Mouse (Mus musculus): ENCODE data around the gene Ddx17.
A peak's percentile ranks its signal among the peaks of the same experiment; 100 is the strongest.

Gene Ddx17

GRCm38 (mm10) chr15:79518571-79518970, 28.0 kb downstream of the Ddx17 start:
- DNase-seq (ENCODE audit: low spot score) = no peak

GRCm38 (mm10) chr15:79517710-79518109, 28.8 kb downstream of the Ddx17 start:
- DNase-seq (ENCODE audit: low spot score) = no peak

DNA sequence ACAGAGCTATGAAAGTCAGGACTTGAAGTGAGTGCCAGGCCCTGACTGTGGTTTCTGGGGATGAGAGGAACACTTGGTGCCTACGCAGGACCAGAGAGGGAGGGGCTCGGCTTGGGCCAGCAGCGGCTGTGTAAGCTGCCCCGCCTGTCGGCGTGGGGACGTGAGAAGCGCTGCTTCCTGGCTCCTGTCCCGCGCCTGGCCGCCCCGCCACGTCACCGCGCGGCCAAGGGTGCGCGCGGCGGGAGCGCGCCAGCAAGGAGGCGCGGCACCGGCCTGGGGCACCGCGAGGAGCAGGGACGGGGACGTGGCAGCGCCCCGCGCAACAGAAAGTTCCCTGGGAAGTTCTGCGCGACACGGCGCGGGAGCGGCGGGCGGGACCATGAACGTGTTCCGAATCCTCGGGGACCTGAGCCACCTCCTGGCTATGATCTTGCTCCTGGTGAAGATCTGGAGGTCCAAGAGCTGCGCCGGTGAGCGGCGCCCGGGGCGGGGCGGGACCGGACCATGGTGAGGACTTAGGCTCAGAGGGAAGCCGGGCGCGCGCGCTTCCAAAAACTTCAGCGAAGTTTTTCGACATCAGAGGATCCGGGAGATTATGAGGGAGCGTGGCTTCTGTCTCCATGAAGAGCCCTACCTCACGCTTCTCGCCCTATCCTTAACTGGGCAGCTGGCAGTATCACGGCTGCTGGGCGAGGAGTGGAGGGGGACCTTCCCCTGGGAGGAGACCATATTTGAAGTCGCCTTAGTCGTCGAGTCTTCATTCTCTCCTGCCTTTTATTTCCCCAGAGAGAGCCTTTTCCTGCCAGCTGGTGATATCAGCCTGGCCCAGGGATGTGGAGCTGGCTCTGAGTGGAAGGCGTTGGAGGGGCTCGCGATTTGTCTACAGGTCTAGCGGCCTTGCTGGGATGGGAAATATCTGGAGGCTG, 30.1 kb downstream of the Ddx17 start, which contains the start of gene Kdelr3:
Gene Kdelr3 (plus strand): TSS at position 241 of the 926 bp plus-strand sequence.
- peak; percentile 85 for DNase-seq (ENCODE audit: low spot score)

DNA sequence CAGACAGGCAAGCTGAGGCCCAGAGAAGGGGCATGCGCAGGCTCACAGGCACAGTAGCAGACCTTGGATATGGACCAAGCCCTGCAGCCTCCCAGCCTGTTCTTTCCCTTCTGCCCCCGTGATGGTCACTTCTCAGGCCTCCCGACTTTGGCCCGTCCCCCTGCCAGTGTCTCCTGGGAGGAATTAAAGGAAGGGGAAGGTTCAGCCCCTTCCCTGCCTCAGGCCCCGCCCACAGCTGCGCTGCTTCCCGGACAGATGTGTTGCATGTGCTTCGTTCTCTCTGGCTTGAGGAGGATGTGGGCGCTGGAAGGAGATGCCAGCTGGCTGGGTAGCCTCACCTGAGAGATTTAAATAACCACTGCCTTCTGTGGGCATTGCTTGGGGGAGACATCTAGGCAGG, 32.6 kb downstream of the Ddx17 start:
- DNase-seq (ENCODE audit: low spot score) = no peak

GRCm38 (mm10) chr15:79511553-79512320, 34.8 kb downstream of the Ddx17 start:
- peak; percentile 87 for DNase-seq (ENCODE audit: low spot score)

DNA sequence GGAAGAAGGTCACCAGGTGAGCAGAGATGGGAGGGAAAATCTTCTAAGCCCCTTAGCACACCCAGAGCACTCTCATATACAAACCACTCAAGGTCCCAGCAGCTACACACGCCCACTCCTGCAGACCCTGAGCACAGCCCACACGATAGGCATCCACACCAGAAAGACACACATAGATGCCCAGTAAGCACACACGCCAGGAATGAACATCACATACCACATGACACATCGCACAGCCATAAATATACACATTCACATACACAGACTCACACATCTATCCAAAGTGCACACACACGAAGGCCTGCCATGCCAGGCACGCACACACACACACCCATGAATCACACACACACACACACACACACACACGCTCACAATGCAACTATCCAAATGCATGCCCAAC, 36.1 kb downstream of the Ddx17 start:
- DNase-seq (ENCODE audit: low spot score) = no peak

DNA sequence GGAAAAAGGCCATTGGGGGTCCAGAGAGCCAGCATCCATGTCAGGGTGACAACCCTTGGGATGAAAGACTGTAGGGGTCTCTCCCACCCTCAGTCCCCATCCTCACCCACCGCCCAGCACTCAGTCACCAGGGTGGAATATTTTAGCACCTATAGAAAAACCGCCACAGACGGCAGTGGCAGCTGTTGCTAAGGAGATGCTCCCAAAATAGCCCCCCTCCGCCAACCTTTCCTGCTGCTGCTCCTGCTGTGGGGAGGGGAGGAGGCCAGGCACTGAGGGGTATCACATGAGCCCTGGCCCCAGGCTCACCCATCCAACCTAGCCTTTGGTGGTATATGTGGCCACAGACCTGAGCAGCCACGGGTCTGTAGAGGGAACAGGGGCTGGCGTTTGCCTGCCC, 36.5 kb downstream of the Ddx17 start:
- no peak for DNase-seq (ENCODE audit: low spot score)

GRCm38 (mm10) chr15:79507055-79507828, 39.3 kb downstream of the Ddx17 start:
- no peak for DNase-seq (ENCODE audit: low spot score)

DNA sequence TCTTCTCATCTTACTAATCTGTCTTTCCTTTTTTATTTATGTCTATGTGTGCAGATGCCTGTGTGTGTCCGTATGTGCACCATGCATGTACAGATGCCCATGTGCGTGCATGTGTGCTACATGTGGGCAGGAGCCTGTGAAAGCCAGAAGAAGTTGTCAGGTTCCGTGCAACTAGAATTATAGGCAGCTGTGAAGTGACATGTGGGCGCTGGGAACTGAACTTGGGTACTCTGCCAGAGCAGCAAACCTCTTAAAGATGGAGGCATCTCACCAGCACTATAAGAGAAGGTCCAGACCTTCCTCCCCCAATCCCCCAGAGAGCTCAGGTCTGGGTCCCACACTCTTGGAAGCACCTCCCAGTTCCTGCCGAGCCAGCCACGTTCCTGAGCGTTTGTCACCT, 40.1 kb downstream of the Ddx17 start:
- DNase-seq (ENCODE audit: low spot score) = no peak

GRCm38 (mm10) chr15:79505616-79506283, 40.8 kb downstream of the Ddx17 start:
- peak; percentile 67 for DNase-seq (ENCODE audit: low spot score)

DNA sequence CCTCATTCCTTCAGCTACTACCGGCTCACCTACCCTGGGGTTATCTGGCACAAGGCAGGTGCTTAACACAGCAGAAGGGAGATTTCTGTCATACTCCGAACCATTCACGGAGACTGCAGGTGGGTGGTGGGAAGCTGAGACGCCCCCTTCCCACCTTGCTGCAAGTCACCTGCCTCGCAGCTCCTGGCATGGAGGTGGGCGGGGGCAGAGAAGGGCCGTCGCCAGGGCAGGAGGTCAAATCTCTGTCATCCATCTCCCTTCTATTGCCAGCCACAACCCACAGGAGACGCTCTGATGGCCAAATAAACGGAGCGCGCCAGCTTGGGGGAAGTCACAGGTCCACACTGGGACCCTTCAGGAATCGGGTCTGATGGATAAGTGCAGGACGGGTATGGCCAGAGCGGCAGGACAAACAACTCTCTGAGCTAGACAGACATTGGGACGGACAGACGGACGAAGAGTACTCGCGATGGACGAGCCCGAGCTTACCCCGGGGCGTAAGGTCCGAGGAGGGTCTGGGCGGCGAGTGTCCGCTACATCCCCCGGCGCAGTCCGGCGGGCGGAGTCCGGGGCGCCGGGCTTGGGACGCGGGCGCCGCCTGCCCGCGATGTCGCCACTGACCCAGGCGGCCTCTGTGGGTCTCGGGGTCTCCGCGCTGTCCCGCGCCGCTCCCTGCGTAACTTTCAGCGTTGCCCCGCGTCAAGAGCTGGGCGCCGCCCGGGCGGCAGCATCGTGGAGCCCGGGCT, 41.7 kb downstream of the Ddx17 start, which contains the start of gene Kcnj4:
Gene Kcnj4 (minus strand): TSS at position 535 of the 746 bp plus-strand sequence.
- no peak for DNase-seq (ENCODE audit: low spot score)

- DNase-seq (ENCODE audit: low spot score) = no peak
Observed at GRCm38 (mm10) chr15:79503438-79503837, 43.1 kb downstream of the Ddx17 start.

- no peak for DNase-seq (ENCODE audit: low spot score)
Observed at GRCm38 (mm10) chr15:79502891-79503341, 43.6 kb downstream of the Ddx17 start.

DNA sequence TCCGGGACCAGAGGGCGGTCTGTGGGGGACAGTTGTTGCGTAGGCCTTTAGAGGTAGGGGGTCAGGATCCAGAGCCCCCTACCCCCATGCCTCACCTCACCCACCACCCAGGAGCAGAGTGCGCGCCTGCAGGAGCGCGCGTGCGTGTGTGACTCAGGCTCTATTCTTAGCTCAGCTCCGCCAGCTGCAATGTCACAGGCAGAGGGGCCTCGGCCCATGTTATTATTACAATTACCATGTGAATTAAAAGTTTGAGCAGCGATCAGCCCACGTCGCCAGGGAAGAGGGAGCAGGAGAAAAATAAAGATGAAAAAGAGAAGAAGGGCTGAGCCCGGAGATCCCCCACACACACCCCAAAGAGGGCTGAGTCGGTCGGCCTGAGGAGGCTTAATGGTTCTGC, 46.4 kb downstream of the Ddx17 start:
- DNase-seq (ENCODE audit: low spot score) = no peak

DNA sequence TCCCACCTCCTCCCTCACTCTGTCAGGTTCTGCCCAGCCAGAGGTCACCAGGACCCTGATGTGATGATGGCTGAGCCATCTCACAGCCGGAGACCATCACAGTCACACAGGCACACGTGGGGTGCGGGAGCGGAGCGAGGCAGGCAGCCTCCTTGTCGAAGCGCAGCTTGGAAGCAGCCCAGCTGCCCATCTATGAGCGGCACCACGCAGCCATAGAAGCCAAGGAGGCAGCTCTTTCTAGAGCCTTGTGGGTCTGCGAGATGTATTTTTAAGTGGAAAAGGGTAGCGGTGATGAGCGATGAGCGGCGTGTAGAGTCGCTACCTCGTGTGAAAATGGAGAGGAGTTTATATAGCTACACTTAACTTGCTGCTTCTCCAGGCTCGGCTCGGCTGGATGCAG, 53.0 kb downstream of the Ddx17 start:
- no peak for DNase-seq (ENCODE audit: low spot score)

GRCm38 (mm10) chr15:79489463-79489862, 57.1 kb downstream of the Ddx17 start:
- no peak for DNase-seq (ENCODE audit: low spot score)

DNA sequence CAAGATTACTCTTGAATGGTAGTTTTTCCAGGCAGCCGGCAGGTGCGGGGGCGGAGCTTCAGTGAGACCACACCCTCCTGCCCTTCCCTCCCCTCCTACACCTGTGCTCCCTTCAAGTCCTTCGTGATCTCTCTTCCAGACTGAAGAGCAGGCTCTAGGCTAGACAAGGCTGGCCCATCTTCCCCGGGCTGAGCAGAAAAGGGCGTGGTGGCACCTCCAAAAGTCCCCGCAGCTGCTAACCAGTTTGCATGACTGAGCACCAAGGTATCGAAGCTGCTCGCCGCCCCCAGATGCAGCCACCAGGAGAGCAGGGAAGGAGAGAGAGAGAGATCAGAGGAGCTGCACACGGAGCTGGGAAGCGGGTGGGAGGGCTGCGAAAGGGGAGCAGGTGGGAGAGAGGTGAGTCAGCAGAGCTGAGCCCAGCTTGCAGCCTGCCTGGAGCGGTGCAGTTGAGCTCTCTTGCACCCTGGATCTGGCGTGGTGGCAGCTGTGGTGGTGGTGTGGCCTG, 65.3 kb downstream of the Ddx17 start:
- no peak for DNase-seq (ENCODE audit: low spot score)
